Mouse (Mus musculus) heart, embryonic 12.5 days (tissue): ENCODE results near the gene Tmc4. TPM values are rescaled to one million over a fixed set of nuclear protein-coding genes. Genes with fewer than 3 reads are reported as not detected.
"Not testable (repeated sequence)": the region's sequence is repeated elsewhere in the genome, so short reads cannot be mapped to it uniquely, and the experiment has no call there.

Experiments used
- ATAC-seq: fragments of 200-750 bp; cut with Nextera tagmentation; 2 replicates; pipeline ENCODE4 v1.8.0; 2017; ENCODE audit warnings: moderate TSS enrichment, moderate library complexity; ENCODE audit not compliant: insufficient number of reproducible peaks, low FRiP score
- H3K27ac ChIP-seq: fragments of 300-500 bp; sonication (generic); 2 replicates; pipeline ENCODE4 v1.5.1; 2016; ENCODE audit warnings: mild to moderate bottlenecking, moderate library complexity; ENCODE audit not compliant: poor library complexity, severe bottlenecking
- H3K27me3 ChIP-seq: fragments of 300-500 bp; sonication (generic); replicated peaks from 2 replicates; pipeline ENCODE4 v1.6.1; 2016; ENCODE audit warnings: mild to moderate bottlenecking, moderate library complexity
- H3K36me3 ChIP-seq: fragments of 300-500 bp; sonication (generic); 2 replicates; pipeline ENCODE4 v1.6.1; 2016; ENCODE audit warnings: mild to moderate bottlenecking, moderate library complexity
- H3K4me1 ChIP-seq: fragments of 300-500 bp; sonication (generic); replicated peaks from 2 replicates; pipeline ENCODE4 v1.6.1; 2016; ENCODE audit warnings: mild to moderate bottlenecking
- H3K4me2 ChIP-seq: fragments of 300-500 bp; sonication (generic); 2 replicates; pipeline ENCODE4 v1.6.1; 2016; ENCODE audit warnings: mild to moderate bottlenecking, moderate library complexity
- H3K4me3 ChIP-seq: fragments of 300-500 bp; sonication (generic); 2 replicates; pipeline ENCODE4 v1.5.1; 2016; ENCODE audit warnings: mild to moderate bottlenecking
- H3K9ac ChIP-seq: fragments of 300-500 bp; sonication (generic); 2 replicates; pipeline ENCODE4 v1.6.1; 2016; ENCODE audit warnings: mild to moderate bottlenecking, moderate library complexity
- H3K9me3 ChIP-seq: fragments of 300-500 bp; sonication (generic); replicated peaks from 2 replicates; pipeline ENCODE4 v1.6.1; 2016; ENCODE audit warnings: mild to moderate bottlenecking, moderate library complexity
- WGBS: fragments of 180-500 bp; shearing (Covaris S2); methylation state at CpG from one replicate; pipeline ENCODE4 v1.1.7; 2016; 5-methylcytosine and 5-hydroxymethylcytosine counted together
- polyA plus RNA-seq: library from polyadenylated mRNA; unstranded; fragments of >200 nt; fragmentation: Nextera tagmentation; extraction: Ambion mirVana; gene quantifications from 2 replicates; pipeline ENCODE4 v1.2.1, GENCODE M21; 2016

Gene Tmc4
- polyA plus RNA-seq, 1 experiment from 2014 or later: 4.6 TPM

- peak overlapping the region; percentile 39 for H3K27ac ChIP-seq
- peak overlapping the region; percentile 93 for H3K9ac ChIP-seq
- H3K4me3 ChIP-seq: peak overlapping the region; percentile 96
- 6% methylated on average over 7 of the region's 7 CpGs for WGBS
- H3K27me3 ChIP-seq, ATAC-seq, H3K9me3 ChIP-seq: not testable (repeated sequence)
- H3K36me3 ChIP-seq: peaks cover 45% of the 10 kb centered on the region
- H3K4me1 ChIP-seq: peaks cover 20% of the 10 kb centered on the region
- peak overlapping the region; percentile 96 for H3K4me2 ChIP-seq
Observed at GRCm38 (mm10) chr7:3705461-3705860, 28.1 kb upstream of the Tmc4 start.

- H3K36me3 ChIP-seq: peaks cover 55% of the 10 kb centered on the region
Observed at GRCm38 (mm10) chr7:3704475-3704874, 27.1 kb upstream of the Tmc4 start.

DNA sequence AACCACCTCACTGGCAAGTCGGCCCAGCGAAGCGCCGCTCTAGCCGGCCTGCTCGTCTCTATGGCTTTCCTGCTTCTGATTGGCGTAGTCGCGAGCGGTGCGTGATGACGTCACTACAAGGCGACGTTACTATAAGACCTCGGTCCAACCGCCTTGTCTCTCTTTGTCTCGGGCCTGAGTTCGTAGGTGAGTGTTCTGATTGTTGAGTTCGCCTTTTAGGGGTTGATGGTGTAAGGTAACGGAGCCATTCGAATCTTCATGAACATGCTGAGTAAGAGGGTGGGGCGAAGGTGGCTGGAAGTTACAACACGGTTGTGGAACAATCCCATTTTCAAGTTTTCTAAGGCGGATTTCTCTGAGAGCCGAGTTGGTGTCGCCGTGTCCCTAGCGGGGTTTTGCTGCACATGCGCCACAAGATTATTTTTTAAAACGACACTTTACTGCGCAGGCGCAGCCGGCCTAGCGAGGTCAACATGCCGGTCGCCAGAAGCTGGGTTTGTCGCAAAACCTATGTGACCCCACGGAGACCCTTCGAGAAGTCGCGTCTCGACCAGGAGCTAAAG is 26.6 kb upstream of the Tmc4 start, which contains the start of gene Rps9:
Gene Rps9, plus strand, starts transcription at position 115 of the 563 bp plus-strand sequence.
- H3K27me3 ChIP-seq: no peaks in the 10 kb centered on the region
- H3K36me3 ChIP-seq: peaks cover 60% of the 10 kb centered on the region
- WGBS: under 1% methylated on average over 42 of the region's 42 CpGs
- no peaks in the 10 kb centered on the region for H3K9me3 ChIP-seq
- peak within 1 kb of the TSS; percentile 93 for H3K9ac ChIP-seq
- peak within 1 kb of the TSS; percentile 96 for H3K4me2 ChIP-seq
- peak; percentile 97 for ATAC-seq
- peak within 1 kb of the TSS; percentile 96 for H3K4me3 ChIP-seq
- peaks cover 20% of the 10 kb centered on the region for H3K4me1 ChIP-seq
- H3K27ac ChIP-seq: peak within 1 kb of the TSS; percentile 91

More at GRCm38 (mm10) chr7:3704475-3704874, 27.1 kb upstream of the Tmc4 start:
- ATAC-seq: peak; percentile 54
- Histone ChIP-seq H3K4me3 (peak overlapping the region; percentile 96), H3K9me3 (no peaks in the 10 kb centered on the region), H3K9ac (peak overlapping the region; percentile 93), H3K27ac (peak overlapping the region; percentile 91), H3K4me1 (peaks cover 20% of the 10 kb centered on the region), H3K27me3 (no peaks in the 10 kb centered on the region), H3K4me2 (peak overlapping the region; percentile 96)
- WGBS: under 1% methylated on average over 20 of the region's 20 CpGs

GRCm38 (mm10) chr7:3703148-3703878 is 26.0 kb upstream of the Tmc4 start:
- peak overlapping the region; percentile 34 for H3K9ac ChIP-seq

DNA sequence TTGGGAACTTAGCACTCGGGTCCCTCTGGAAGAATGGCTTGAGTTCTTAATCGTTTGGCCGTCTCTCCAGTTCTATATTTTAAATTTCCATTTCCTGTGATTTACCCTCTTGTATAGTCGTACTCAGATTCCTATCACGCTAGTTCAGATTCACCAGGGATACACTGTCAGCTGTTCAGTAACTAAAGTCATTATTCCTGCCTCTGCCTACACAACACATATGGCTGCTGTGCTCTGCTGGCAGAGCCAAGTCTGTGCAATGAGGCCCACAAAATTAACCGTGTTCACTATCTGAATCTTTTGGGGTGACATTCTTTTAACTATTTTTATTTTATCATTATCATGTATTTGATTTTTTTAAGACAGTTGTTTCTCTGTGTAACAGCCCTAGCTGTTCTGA is 21.1 kb upstream of the Tmc4 start:
- H3K9ac ChIP-seq: no peak overlapping the region
- WGBS: 87% methylated on average over 6 of the region's 6 CpGs
- H3K4me2 ChIP-seq: no peak overlapping the region
- peaks cover 10% of the 10 kb centered on the region; the same call in 1 of the 2 replicates for H3K4me1 ChIP-seq
- no peak overlapping the region for H3K4me3 ChIP-seq
- H3K27me3 ChIP-seq: no peaks in the 10 kb centered on the region
- H3K36me3 ChIP-seq: peaks cover 51% of the 10 kb centered on the region
- no peak for ATAC-seq
- H3K27ac ChIP-seq: no peak overlapping the region
- no peaks in the 10 kb centered on the region for H3K9me3 ChIP-seq

More at GRCm38 (mm10) chr7:3703148-3703878, 26.0 kb upstream of the Tmc4 start:
- peaks cover 67% of the 10 kb centered on the region for H3K36me3 ChIP-seq
- WGBS: 21% methylated on average over 6 of the region's 6 CpGs
- H3K27me3 ChIP-seq: no peaks in the 10 kb centered on the region
- peak overlapping the region; percentile 96 for H3K4me2 ChIP-seq
- peak overlapping the region; percentile 91; the same call in 1 of the 2 replicates for H3K27ac ChIP-seq
- peak overlapping the region; percentile 96 for H3K4me3 ChIP-seq
- no peaks in the 10 kb centered on the region for H3K9me3 ChIP-seq
- peak; percentile 34 for ATAC-seq
- H3K4me1 ChIP-seq: peaks cover 20% of the 10 kb centered on the region

GRCm38 (mm10) chr7:3694949-3695305 is 17.6 kb upstream of the Tmc4 start:
- H3K36me3 ChIP-seq: peaks cover 41% of the 10 kb centered on the region
- ATAC-seq: not testable (repeated sequence)

GRCm38 (mm10) chr7:3694076-3694948 is 17.0 kb upstream of the Tmc4 start:
- peaks cover 39% of the 10 kb centered on the region for H3K36me3 ChIP-seq
- H3K9ac ChIP-seq: peak overlapping the region; percentile 88
- under 1% methylated on average over 54 of the region's 55 CpGs for WGBS
- H3K4me3 ChIP-seq: peak overlapping the region; percentile 73
- H3K4me2 ChIP-seq: peak overlapping the region; percentile 78
- H3K9me3 ChIP-seq: no peaks in the 10 kb centered on the region
- ATAC-seq: peak; percentile 72
- no peaks in the 10 kb centered on the region for H3K27me3 ChIP-seq
- H3K4me1 ChIP-seq: peaks cover 24% of the 10 kb centered on the region
- peak overlapping the region; percentile 95 for H3K27ac ChIP-seq

More at GRCm38 (mm10) chr7:3694949-3695305, 17.6 kb upstream of the Tmc4 start:
- WGBS: 6% methylated on average over 9 of the region's 9 CpGs
- Histone ChIP-seq H3K27ac (peak overlapping the region; percentile 95), H3K4me3 (peak overlapping the region; percentile 73), H3K4me1 (peaks cover 24% of the 10 kb centered on the region), H3K4me2 (peak overlapping the region; percentile 78), H3K9ac (peak overlapping the region; percentile 88)
- H3K27me3 ChIP-seq, H3K9me3 ChIP-seq: not testable (repeated sequence)

DNA sequence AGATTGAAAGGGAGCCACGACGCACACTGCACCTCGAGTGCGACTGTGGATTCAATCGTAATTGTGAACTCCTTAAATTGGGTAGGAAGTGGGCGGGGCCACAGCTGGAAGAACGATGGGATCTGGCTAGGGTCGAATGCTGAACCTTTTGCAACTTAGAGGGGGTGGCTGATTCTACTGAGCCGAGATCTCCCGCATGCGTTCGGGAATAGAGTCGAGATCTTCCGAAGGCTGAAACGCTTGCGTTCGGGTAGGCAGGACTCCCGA is 16.4 kb upstream of the Tmc4 start:
- no peaks in the 10 kb centered on the region for H3K27me3 ChIP-seq
- peak overlapping the region; percentile 73 for H3K4me3 ChIP-seq
- H3K9me3 ChIP-seq: no peaks in the 10 kb centered on the region
- peak overlapping the region; percentile 88 for H3K9ac ChIP-seq
- no peak for ATAC-seq
- peaks cover 34% of the 10 kb centered on the region for H3K36me3 ChIP-seq
- WGBS: under 1% methylated on average over 18 of the region's 18 CpGs
- peak overlapping the region; percentile 95 for H3K27ac ChIP-seq
- peaks cover 24% of the 10 kb centered on the region for H3K4me1 ChIP-seq
- peak overlapping the region; percentile 78 for H3K4me2 ChIP-seq

DNA sequence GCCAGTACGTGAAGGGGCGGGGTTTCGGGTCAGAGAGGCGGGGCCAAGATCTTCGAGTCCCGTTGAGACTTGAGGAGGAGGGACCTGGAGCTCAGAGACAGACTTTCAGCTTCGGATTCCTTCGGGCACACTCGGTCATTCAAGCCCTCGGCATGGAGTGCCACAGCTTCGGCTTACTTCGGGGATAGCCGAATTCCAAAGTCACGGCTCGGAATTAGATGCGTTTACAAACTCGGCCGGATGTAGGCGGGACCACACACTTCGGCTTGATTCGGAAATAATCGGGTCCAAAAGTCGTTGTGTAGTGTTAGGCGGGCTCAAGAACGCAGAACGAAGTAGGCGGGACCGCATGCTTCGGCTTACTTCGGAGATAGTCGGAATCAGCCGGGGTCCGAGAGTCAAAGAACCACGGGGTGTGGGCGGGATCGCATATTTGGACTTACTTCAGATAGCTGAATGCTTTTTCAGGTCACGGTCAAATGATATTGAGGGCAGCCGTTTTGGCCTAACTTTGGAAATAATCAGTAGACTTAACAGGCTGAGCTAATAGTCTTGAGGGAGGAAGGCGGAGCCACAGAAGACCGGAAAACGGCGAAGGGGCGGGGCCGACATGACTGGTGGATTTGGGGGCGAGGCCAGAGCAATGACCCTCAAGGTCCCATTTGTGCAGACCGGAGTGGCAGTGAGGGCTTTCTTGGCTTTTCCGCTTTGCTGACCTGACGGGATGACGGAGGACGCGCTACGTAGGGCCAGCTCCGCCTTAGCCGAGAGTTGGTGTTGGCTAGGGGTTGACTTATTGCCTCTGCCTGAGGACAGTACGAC is 15.8 kb upstream of the Tmc4 start, which contains the start of gene Mboat7:
Gene Mboat7, minus strand, starts transcription at position 537 of the 822 bp plus-strand sequence.
- no peaks in the 10 kb centered on the region for H3K9me3 ChIP-seq
- peaks cover 32% of the 10 kb centered on the region for H3K36me3 ChIP-seq
- whole genome bisulfite sequencing: under 1% methylated on average over 55 of the region's 55 CpGs
- peak within 1 kb of the TSS; percentile 95 for H3K27ac ChIP-seq
- ATAC-seq: peak; percentile 87
- peak within 1 kb of the TSS; percentile 88 for H3K9ac ChIP-seq
- no peaks in the 10 kb centered on the region for H3K27me3 ChIP-seq
- H3K4me3 ChIP-seq: peak within 1 kb of the TSS; percentile 73
- peaks cover 24% of the 10 kb centered on the region for H3K4me1 ChIP-seq
- peak within 1 kb of the TSS; percentile 78 for H3K4me2 ChIP-seq

DNA sequence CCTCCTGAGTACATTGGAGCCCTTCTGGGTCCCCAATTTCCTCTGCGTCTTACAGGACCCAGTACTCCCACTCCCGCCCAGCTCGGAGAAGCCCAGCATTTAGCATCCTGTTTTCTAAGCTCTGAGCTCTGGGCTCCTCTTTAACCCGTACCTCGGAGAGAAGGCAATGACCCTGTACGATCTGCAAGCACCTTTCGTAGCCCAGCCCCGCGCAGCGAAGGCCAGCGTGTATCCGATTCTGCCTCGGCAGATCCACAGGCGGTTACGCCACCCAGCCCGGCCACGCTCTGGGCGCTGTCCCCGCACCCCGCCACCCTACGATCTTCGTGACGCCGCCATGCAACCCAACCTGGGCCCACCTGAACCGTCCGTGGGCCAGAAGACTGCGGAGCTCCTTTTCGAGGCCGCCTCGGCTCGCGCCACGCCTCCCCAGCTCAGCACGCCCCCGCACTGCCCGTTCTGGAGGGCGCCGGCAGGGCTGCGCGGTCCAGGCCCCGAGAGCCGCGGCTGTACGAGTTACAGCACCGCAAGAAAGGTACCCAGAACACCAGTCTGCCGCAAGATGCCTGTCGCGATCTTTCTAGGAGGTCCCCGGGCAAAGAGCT is 15.1 kb upstream of the Tmc4 start, which contains the start of gene Tsen34:
Gene Tsen34, plus strand, starts transcription at position 482 of the 605 bp plus-strand sequence.
- ATAC-seq: peak; percentile 58; the same call in 1 of the 2 replicates
- WGBS: under 1% methylated on average over 49 of the region's 49 CpGs

More for the DNA sequence above, 15.1 kb upstream of the Tmc4 start, which contains the start of gene Tsen34:
- no peaks in the 10 kb centered on the region for H3K9me3 ChIP-seq
- peak within 1 kb of the TSS; percentile 78 for H3K4me2 ChIP-seq
- H3K36me3 ChIP-seq: peaks cover 30% of the 10 kb centered on the region
- H3K27me3 ChIP-seq: no peaks in the 10 kb centered on the region
- H3K4me3 ChIP-seq: peak within 1 kb of the TSS; percentile 73
- peaks cover 24% of the 10 kb centered on the region for H3K4me1 ChIP-seq
- H3K9ac ChIP-seq: peak within 1 kb of the TSS; percentile 88
- peak within 1 kb of the TSS; percentile 95 for H3K27ac ChIP-seq
